Mouse (Mus musculus) heart, embryonic 10.5 days (tissue): ENCODE measurements around the gene Acvr2a. TPM values are rescaled to one million over a fixed set of nuclear protein-coding genes. Genes with fewer than 3 reads are reported as not detected.
"Not testable (repeated sequence)": the region's sequence is repeated elsewhere in the genome, so short reads cannot be mapped to it uniquely, and the experiment has no call there.

Experiments
- DNase-seq: peaks from one replicate; pipeline ENCODE4 v3.0.0-alpha.2; 2017; ENCODE audit warnings: low spot score
- H3K27ac ChIP-seq: fragments of 300-500 bp; sonication (generic); 2 replicates; pipeline ENCODE4 v1.5.1; 2016; ENCODE audit warnings: mild to moderate bottlenecking
- H3K27me3 ChIP-seq: fragments of 300-500 bp; sonication (generic); 2 replicates; pipeline ENCODE4 v1.6.1; 2016; ENCODE audit warnings: mild to moderate bottlenecking; ENCODE audit not compliant: poor library complexity, insufficient read depth, severe bottlenecking
- H3K36me3 ChIP-seq: fragments of 300-500 bp; sonication (generic); 2 replicates; pipeline ENCODE4 v1.6.1; 2016; ENCODE audit warnings: mild to moderate bottlenecking, moderate library complexity
- H3K4me1 ChIP-seq: fragments of 300-500 bp; sonication (generic); 2 replicates; pipeline ENCODE4 v1.6.1; 2016; ENCODE audit warnings: mild to moderate bottlenecking
- H3K4me3 ChIP-seq: fragments of 300-500 bp; sonication (generic); 2 replicates; pipeline ENCODE4 v1.5.1; 2016; ENCODE audit warnings: mild to moderate bottlenecking, moderate library complexity
- H3K9me3 ChIP-seq: fragments of 300-500 bp; sonication (generic); 2 replicates; pipeline ENCODE4 v1.6.1; 2016; ENCODE audit warnings: mild to moderate bottlenecking, moderate library complexity
- WGBS: fragments of 180-500 bp; shearing (Covaris S2); methylation state at CpG from one replicate; pipeline ENCODE4 v1.1.7; 2016; 5-methylcytosine and 5-hydroxymethylcytosine counted together
- polyA plus RNA-seq: library from polyadenylated mRNA; unstranded; fragments of >200 nt; fragmentation: Nextera tagmentation; extraction: Ambion mirVana; gene quantifications from 2 replicates; pipeline ENCODE4 v1.2.1, GENCODE M21; 2016

The Acvr2a gene
- polyA plus RNA-seq, 1 experiment from 2014 or later, result 14.8 TPM

DNA sequence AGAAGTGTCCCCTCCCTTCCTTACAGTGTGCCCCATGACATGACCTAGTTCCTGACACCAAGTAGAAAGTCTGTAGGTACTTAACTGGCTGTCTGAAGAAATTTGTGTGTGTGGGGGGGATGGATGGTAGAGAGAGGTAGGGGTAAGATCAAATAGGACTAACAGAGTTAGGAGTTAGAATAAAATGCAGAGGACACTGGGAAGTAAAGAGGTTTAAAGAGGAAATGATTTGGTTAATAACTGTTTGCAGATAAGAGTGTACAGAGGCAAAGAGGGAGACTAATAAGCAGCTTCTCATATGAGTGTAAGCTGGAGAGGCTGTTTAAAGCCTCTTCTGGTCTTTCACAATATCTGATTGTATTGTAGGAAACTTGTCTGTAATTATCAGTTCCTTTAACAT, 12.5 kb downstream of the Acvr2a start:
- Histone ChIP-seq H3K27ac (no peak overlapping the region), H3K27me3 (no peaks in the 10 kb centered on the region), H3K9me3 (no peaks in the 10 kb centered on the region), H3K4me3 (no peak overlapping the region), H3K4me1 (0 out of 2 replicates have a peak, but pooled peaks cover 4% of the 10 kb centered on the region), H3K36me3 (no peaks in the 10 kb centered on the region)
- DNase-seq, result no peak

DNA sequence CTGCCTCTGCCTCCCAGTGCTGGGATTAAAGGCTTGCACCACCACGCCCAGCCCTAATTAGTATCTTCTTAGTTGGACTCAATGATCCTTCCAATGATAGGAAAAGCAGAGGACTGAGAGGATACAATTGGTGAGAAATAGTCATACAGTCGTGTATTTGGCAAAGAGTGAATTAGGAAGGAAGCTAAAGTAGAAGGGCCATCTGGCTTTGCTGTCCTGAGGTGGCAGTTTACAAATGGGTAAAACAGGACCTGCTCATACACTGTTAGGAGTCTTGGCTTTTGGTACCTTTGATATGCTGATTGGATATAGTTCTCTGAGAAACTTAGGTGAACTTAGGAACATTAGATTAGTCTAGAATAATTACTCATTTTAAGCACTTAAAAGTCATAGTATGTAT, 16.6 kb downstream of the Acvr2a start:
- H3K36me3 ChIP-seq, result no peaks in the 10 kb centered on the region

DNA sequence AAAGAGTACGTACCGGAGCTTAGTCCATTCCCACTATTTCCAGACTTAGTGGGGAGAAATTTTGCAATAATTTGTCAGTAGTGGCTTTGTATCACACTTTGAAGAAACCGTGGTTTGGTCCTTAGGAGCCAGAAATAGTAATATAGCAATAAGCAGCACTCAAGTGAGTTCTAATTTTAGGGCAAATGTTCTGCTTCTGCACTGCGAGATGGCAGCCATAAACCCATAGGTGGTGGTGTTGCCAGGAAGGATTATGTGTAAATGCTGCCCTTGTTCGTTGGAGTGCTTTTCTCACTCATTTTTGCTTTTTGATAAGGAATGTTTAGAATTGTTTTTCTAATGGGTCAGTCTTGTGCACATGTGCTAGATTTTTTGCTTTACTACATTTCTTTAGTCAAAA, 18.4 kb downstream of the Acvr2a start:
- Histone ChIP-seq H3K4me1 (peaks cover 2% of the 10 kb centered on the region; the same call in 1 of the 2 replicates), H3K4me3 (no peak overlapping the region), H3K9me3 (no peaks in the 10 kb centered on the region), H3K27me3 (no peaks in the 10 kb centered on the region), H3K36me3 (no peaks in the 10 kb centered on the region), H3K27ac (no peak overlapping the region)
- no peak for DNase-seq
- 68% methylated on average over 5 of the region's 5 CpGs for WGBS

More for the DNA sequence above, 16.6 kb downstream of the Acvr2a start:
- no peak for DNase-seq
- no peak overlapping the region for H3K4me3 ChIP-seq
- no peaks in the 10 kb centered on the region for H3K27me3 ChIP-seq
- H3K9me3 ChIP-seq, result no peaks in the 10 kb centered on the region
- no peak overlapping the region for H3K27ac ChIP-seq
- H3K4me1 ChIP-seq, result peaks cover 7% of the 10 kb centered on the region; the same call in 1 of the 2 replicates
- 91% methylated on average over 2 of the region's 2 CpGs for WGBS

DNA sequence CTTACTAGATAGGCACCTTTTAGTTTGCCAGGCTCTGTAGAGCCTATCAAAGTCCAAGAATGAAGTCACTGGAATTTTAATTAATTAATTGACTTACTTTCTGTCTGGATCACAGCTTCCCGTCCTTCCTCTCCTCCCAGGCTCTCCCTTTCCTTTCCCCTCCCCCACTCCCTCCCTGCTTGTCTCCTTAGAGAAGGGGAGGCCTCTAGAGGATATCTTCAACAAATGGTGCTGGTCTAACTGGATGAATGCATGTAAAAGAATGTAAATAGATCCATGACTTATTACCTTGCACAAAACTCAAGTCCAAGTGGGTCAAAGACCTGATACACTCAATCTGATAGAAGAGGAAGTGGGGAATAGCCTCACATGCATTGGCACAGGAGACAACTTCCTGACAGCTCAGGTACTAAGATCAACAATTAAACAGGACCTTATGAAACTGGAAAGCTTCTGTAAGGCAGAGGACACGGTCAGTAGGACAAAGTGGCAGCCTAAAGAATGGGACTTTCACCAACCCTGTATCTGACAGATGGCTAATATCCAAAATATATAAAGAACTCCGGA, 20.1 kb downstream of the Acvr2a start:
- H3K27ac ChIP-seq, result no peak overlapping the region
- no peaks in the 10 kb centered on the region for H3K27me3 ChIP-seq
- no peak for DNase-seq
- peaks cover 2% of the 10 kb centered on the region; the same call in 1 of the 2 replicates for H3K4me1 ChIP-seq
- no peak overlapping the region for H3K4me3 ChIP-seq
- no peaks in the 10 kb centered on the region for H3K36me3 ChIP-seq
- H3K9me3 ChIP-seq, result no peaks in the 10 kb centered on the region
- 58% methylated on average over 3 of the region's 3 CpGs for WGBS

DNA sequence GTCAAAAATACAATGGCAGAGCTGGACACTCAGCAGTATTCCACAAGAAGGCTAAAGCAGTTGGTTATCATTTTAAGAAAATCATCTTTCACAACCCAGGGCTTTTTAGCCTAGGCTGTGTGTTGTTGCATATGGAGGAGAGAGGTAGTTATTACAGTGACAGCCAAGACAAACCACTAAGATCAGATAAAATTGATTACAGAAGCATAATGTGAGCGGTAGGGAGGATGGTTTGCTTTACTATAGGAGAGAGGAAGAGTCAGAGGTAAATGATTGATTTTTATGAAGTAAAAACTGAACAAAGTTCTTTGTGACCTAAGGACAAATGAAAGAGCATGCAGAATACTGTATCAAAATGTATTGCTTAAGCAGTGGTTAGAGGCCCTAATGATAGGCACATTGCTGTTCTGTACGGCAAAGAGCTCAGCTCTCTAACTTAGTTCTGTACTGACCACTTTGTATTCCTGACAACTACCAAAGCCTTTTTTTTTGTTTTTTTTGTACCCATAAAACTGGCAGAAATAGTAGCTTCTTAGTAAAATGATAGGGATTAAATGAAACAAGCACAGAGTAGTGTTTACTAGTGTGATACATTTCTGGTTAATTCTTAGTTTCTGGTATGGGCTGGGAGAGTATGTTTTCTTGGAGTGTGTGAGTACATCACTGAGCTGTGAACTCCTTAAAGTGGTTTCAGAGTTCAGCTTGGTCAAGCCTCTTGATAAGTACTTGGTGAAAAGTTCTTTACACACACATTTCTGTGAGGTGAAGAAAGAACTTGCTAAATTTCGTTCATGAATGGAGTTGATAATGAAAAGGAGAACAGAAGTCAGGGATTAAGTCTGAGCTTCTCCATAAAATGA, 27.9 kb downstream of the Acvr2a start:
- DNase-seq, result no peak
- Histone ChIP-seq H3K4me3 (no peak overlapping the region), H3K4me1 (0 out of 2 replicates have a peak, but pooled peaks cover 4% of the 10 kb centered on the region), H3K27me3 (no peaks in the 10 kb centered on the region), H3K27ac (no peak overlapping the region), H3K9me3 (no peaks in the 10 kb centered on the region), H3K36me3 (no peaks in the 10 kb centered on the region)
- WGBS, result 66% methylated on average over 3 of the region's 3 CpGs

DNA sequence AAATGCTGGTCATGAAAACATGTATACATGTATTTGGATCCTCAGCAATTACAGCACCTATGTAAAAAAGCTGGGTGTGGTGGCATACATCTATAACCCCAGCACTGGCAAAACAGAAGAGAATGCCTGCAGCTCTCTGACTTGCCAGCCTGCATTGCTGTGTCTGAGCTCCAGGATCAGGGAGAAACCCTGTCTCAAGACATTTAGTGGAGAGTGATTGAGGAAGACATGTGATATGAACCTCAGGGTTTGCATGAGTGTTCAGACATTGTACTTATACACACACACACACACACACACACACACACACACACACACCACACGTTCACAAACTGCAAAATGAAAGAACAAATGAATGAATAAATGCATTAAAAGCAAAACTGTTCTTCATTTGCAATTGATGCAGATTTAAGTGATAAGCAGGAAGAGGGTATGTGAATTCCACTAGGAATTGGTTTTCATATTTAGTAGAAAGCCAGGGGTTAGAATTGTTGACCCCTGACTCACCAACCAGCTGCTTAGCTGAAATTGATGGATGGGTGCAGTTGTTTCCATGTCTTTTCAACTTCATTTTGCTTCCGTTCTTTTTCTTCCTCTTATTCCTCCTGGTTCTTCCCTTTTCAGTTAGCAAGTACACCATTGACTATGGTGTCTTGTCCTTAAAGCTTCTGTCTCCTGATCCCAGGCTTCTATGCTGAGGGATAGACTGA, 32.9 kb downstream of the Acvr2a start:
- no peaks in the 10 kb centered on the region for H3K27me3 ChIP-seq
- H3K36me3 ChIP-seq, result no peaks in the 10 kb centered on the region
- no peak overlapping the region for H3K27ac ChIP-seq
- H3K4me1 ChIP-seq, result 0 out of 2 replicates have a peak, but pooled peaks cover 4% of the 10 kb centered on the region
- WGBS, result 68% methylated on average over 2 of the region's 2 CpGs
- no peaks in the 10 kb centered on the region for H3K9me3 ChIP-seq
- H3K4me3 ChIP-seq, result no peak overlapping the region
- DNase-seq, result no peak

DNA sequence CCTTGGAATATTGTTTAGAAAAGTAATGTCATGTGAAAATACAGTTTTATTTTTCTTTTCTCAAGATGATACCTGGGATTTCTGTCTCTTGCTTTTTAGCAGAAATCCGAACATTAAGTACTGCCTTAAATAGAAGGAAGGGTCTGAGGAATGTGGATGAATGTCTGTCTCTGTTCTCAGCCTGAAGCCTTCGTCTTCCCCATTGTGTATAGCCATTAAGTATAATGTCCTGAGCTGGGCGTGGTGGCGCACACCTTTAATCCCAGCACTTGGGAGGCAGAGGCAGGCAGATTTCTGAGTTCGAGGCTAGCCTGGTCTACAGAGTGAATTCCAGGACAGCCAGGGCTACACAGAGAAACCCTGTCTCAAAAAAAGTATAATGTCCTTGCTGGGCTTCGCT, 51.7 kb downstream of the Acvr2a start:
- H3K4me1 ChIP-seq, result not testable (repeated sequence)
- WGBS, result 89% methylated on average over 6 of the region's 6 CpGs

DNA sequence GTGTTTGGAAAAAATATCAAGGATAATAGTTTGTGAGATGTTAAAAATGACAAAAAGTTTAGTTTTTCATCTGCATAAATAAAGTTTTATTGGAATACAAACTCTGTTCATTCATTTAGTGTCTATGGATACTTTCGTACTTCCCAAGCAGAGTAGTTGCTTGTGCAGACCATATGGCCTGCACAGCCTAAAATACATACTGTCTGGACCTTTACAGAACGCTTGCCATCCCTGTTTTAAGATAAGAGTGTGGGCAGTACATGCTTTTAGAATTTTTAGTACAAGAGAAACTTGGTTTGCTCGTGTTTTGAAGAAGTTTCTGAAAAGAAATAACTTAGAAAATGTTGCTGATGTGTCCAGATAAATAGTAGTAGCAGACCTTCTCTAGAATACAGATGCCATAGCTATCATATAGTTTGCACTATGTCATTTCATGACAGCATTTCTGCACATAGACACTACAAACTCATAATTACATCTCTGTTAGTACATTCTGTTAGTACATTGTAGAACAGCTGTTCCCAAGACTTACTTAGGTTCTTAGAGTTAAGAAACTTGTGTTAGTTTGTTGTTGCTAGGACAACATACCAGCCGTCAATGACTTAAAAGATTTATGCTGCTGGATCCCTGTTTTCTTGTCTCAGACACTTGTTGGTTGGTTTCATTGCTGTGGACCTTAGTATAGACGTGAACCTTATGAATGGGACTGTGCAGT, 54.4 kb downstream of the Acvr2a start:
- DNase-seq, result no peak
- Histone ChIP-seq H3K4me3 (no peak overlapping the region), H3K36me3 (no peaks in the 10 kb centered on the region), H3K4me1 (peaks cover 3% of the 10 kb centered on the region; the same call in 1 of the 2 replicates), H3K9me3 (no peaks in the 10 kb centered on the region), H3K27ac (no peak overlapping the region), H3K27me3 (no peaks in the 10 kb centered on the region)
- 76% methylated on average over 5 of the region's 5 CpGs for WGBS

More for the DNA sequence above, 51.7 kb downstream of the Acvr2a start:
- not testable (repeated sequence) for DNase-seq, H3K27ac ChIP-seq, H3K4me3 ChIP-seq, H3K27me3 ChIP-seq, H3K36me3 ChIP-seq, H3K9me3 ChIP-seq

DNA sequence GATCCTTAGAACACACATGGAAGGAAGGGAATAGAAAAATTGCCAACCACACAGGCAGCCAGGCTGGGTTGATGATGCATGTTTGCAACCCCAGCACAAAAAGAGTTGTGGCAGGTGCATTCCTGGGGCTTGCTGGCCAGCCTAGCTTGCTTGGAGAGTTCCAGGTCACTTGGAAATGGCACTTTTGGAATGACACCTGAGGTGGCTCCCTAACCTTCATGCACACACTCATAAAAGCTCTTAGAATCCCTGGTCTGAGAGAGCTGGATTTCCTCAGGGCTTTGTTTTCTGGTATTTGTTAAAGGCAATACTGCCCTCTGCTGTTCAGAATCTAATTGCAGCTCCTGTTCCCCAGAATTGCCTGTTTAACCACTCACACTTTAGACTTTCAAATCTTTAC, 72.0 kb downstream of the Acvr2a start:
- DNase-seq, result no peak
- Histone ChIP-seq H3K27me3 (no peaks in the 10 kb centered on the region), H3K36me3 (peaks cover 2% of the 10 kb centered on the region; the same call in 1 of the 2 replicates), H3K27ac (no peak overlapping the region), H3K4me1 (no peaks in the 10 kb centered on the region), H3K4me3 (no peak overlapping the region), H3K9me3 (no peaks in the 10 kb centered on the region)

DNA sequence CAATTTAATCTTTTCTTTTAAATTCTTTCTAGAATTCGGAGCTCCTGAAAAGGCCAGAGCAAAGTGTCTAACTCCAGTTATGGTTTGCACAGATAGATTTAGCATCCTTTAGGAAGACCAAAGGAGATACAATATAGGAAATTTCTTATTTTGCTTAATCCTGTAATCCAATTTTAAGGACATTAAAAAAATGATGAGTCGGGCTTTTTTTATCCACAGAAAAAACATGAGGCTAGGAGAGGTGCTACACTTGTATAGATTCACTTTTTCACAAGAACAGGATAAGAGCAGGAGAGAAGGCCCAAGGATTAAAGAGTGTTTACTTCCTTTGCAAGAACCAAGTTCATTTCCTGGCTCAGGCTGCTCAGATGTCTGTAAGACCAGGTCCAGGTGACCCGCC, 81.3 kb downstream of the Acvr2a start:
- Histone ChIP-seq H3K36me3 (peaks cover 28% of the 10 kb centered on the region; the same call in 1 of the 2 replicates), H3K27me3 (no peaks in the 10 kb centered on the region), H3K4me3 (no peak overlapping the region), H3K4me1 (no peaks in the 10 kb centered on the region), H3K9me3 (no peaks in the 10 kb centered on the region), H3K27ac (no peak overlapping the region)
- 88% methylated on average over 3 of the region's 3 CpGs for WGBS
- DNase-seq, result no peak

DNA sequence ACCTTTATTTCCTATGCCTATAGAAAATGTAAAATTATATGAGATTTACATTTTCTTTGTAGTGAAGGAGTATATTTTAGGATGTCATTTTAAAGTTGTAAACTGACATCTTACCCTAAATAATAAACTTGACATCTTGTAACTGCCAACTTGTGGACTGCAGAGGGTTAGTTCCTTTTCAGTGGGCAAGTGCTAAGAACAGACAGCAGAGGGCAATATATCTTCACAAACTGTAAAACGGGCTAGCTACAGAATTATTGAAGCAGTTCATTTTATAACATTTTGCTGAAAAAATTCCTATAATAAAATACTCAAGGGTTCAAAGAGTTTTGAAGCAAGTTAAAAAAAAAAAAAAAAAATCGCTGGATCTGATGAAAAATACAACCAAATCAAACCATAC, 95.0 kb downstream of the Acvr2a start:
- no peaks in the 10 kb centered on the region for H3K4me1 ChIP-seq
- peaks cover 37% of the 10 kb centered on the region for H3K36me3 ChIP-seq
- no peak for DNase-seq
- H3K27me3 ChIP-seq, result no peaks in the 10 kb centered on the region
- no peak overlapping the region for H3K27ac ChIP-seq
- no peaks in the 10 kb centered on the region for H3K9me3 ChIP-seq
- H3K4me3 ChIP-seq, result no peak overlapping the region
- 54% methylated on average over 2 of the region's 2 CpGs for WGBS

DNA sequence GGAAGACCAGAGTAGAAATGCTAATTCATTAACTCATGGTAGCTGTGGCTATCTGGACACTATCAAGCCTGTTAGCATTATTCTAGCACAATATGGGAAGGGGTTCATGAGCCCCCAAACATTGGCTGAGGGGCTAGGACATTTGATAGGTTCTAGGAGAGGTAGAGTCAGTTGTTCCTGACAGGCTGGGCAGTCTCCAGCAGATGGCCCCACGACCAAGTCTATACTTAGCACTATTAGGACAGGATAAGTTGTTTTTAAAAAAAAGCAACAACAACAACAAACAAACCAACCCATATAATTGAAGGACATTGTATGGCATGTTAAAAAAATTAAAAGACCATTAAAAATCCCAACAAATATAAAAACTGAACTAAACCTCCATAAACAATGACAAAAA, 100.3 kb downstream of the Acvr2a start:
- H3K36me3 ChIP-seq, result peaks cover 40% of the 10 kb centered on the region
- WGBS, result 57% methylated on average over 1 of the region's 1 CpGs
- no peak for DNase-seq

More for the DNA sequence above, 100.3 kb downstream of the Acvr2a start:
- Histone ChIP-seq H3K9me3 (no peaks in the 10 kb centered on the region), H3K27ac (no peak overlapping the region), H3K4me3 (no peak overlapping the region), H3K27me3 (no peaks in the 10 kb centered on the region), H3K4me1 (no peaks in the 10 kb centered on the region)
